Mouse (Mus musculus): ENCODE data around the gene Olfr1294. TPM values are rescaled to one million over a fixed set of nuclear protein-coding genes. Genes with fewer than 3 reads are reported as not detected.

The Olfr1294 gene
- total and polyA plus RNA-seq, 3 experiments = not detected

DNA sequence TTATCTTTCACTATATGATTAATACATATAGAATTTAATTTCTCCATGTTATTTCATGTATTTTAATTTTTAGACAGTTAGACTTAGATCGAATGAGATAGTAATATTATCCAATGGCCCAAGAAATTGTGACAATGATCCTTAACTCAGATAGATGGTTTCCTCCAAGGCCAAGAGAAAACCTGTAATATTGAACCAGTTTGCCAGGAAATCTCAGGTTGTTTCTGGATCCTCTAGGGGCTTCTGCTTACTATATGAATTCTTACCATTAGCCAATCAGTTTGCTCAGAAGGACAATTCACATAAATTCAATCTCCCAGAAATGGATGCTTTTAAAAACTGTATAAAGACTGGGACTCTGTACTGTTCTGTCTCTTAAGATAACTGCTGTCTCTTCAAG lies 15.2 kb downstream of the Olfr1294 start, which contains the start of gene Olfr1293-ps:
Gene Olfr1293-ps, plus strand, starts transcription at position 301 of the 400 bp plus-strand sequence.
- dilution Hi-C loops (cut with MboI; ENCODE audit: extremely low pct_ligation_motif_present, extremely low pct_unique_long_range_greater_than_20kb, low sequenced_read_pairs) = no loop called here
- no peak within 1 kb of the TSS for H3K4me3 ChIP-seq (replicated peaks in 1 of 3; ENCODE audit: low read depth in 2 of 3, low read length in 2 of 3, poor library complexity in 1 of 3)
- H3K9me3 ChIP-seq (replicated peaks; ENCODE audit: low read length) = peaks cover 10% of the 10 kb centered on the region
- H3K4me2 ChIP-seq (ENCODE audit: insufficient read depth, low read depth, poor library complexity, severe bottlenecking) = no peak within 1 kb of the TSS
- H3K4me1 ChIP-seq (ENCODE audit: control insufficient read depth in 1 of 2, insufficient read depth in 2 of 2) = no peaks in the 10 kb centered on the region
- DNase-seq (ENCODE audit: extremely low read depth) = no peak
- H3K36me3 ChIP-seq (replicated peaks in 1 of 2; ENCODE audit: control insufficient read depth in 1 of 2, insufficient read depth in 1 of 2, low read length in 1 of 2) = no peaks in the 10 kb centered on the region
- H3K27ac ChIP-seq (ENCODE audit: insufficient read depth, low read depth) = no peak within 1 kb of the TSS
- no peak within 1 kb of the TSS for H3K9ac ChIP-seq (ENCODE audit: insufficient read depth, low read depth)
- H3K79me2 ChIP-seq (replicated peaks; ENCODE audit: control insufficient read depth, extremely low read depth, insufficient read depth, poor library complexity, severe bottlenecking) = no peaks in the 10 kb centered on the region
- no peak for TF ChIP-seq MAZ (IDR thresholded peaks at IDR 0.05; ENCODE audit: low read depth, low read length)
- TF ChIP-seq RAD21 (IDR thresholded peaks at IDR 0.05; ENCODE audit: low read depth, low read length) = no peak
- TF ChIP-seq PAX5 (IDR thresholded peaks at IDR 0.05; ENCODE audit: low read length) = no peak
- TF ChIP-seq CHD2 (IDR thresholded peaks at IDR 0.05; ENCODE audit: low read length) = no peak
- TF ChIP-seq CHD1 (IDR thresholded peaks at IDR 0.05; ENCODE audit: low read depth, low read length) = no peak
- no peak for TF ChIP-seq BHLHE40 (IDR thresholded peaks at IDR 0.05; ENCODE audit: low read depth, low read length)
- no peak for TF ChIP-seq POLR2AphosphoS2 (IDR thresholded peaks at IDR 0.05; ENCODE audit: low read depth, low read length)
- TF ChIP-seq SIN3A (IDR thresholded peaks at IDR 0.05; ENCODE audit: low read length) = no peak
- TF ChIP-seq MAX (IDR thresholded peaks at IDR 0.05; ENCODE audit: low read length) = no peak
- no peak for TF ChIP-seq ZMIZ1 (IDR thresholded peaks at IDR 0.05; ENCODE audit: low read depth, low read length)
- TF ChIP-seq CTCF (conservative IDR thresholded peaks at IDR 0.05 in 1 of 2, IDR thresholded peaks at IDR 0.05 in 1 of 2; ENCODE audit: low read depth in 2 of 2, low read length in 2 of 2) = no peak
- in situ Hi-C loops (cut with MboI; ENCODE audit: low pct_ligation_motif_present, low pct_unique_long_range_greater_than_20kb, low sequenced_read_pairs) = no loop called here
- H3K27me3 ChIP-seq (replicated peaks) = no peaks in the 10 kb centered on the region

DNA sequence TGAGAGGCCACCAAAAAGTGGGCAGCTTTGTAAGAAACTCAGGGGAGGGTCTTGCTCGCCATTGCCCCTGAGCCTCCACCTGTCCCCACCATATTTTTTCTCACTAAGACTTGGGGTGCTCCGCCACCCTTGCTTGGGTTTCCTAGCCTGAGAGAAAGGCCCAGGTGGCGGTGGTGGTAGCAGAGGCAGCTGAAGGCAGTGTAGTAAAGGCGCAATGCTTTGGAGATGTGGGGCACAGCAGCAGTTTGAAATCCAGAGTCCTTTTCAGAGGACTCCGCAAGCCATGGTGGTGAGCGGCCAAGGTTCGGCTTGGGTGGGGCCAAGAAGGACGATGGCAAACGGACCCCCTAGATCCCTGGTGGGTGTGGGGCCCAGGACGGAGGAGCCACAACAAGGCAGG lies 22.6 kb downstream of the Olfr1294 start:
- H3K27me3 ChIP-seq (replicated peaks) = no peaks in the 10 kb centered on the region
- peaks cover 12% of the 10 kb centered on the region for H3K9me3 ChIP-seq (replicated peaks; ENCODE audit: low read length)
- no peaks in the 10 kb centered on the region for H3K79me2 ChIP-seq (replicated peaks; ENCODE audit: control insufficient read depth, extremely low read depth, insufficient read depth, poor library complexity, severe bottlenecking)
- dilution Hi-C loops (cut with MboI; ENCODE audit: extremely low pct_ligation_motif_present, extremely low pct_unique_long_range_greater_than_20kb, low sequenced_read_pairs) = no loop called here
- no peak overlapping the region for H3K27ac ChIP-seq (ENCODE audit: insufficient read depth, low read depth)
- H3K4me2 ChIP-seq (ENCODE audit: insufficient read depth, low read depth, poor library complexity, severe bottlenecking) = no peak overlapping the region
- no peak for DNase-seq (ENCODE audit: extremely low read depth)
- H3K4me3 ChIP-seq (replicated peaks in 1 of 3; ENCODE audit: low read depth in 2 of 3, low read length in 2 of 3, poor library complexity in 1 of 3) = no peak overlapping the region
- TF ChIP-seq BHLHE40 (IDR thresholded peaks at IDR 0.05; ENCODE audit: low read depth, low read length) (no peak), GABPA (IDR thresholded peaks at IDR 0.05; ENCODE audit: insufficient replicate concordance, low read depth, low read length) (no peak), CTCF (conservative IDR thresholded peaks at IDR 0.05 in 1 of 2, IDR thresholded peaks at IDR 0.05 in 1 of 2; ENCODE audit: low read depth in 2 of 2, low read length in 2 of 2) (no peak), MAFK (IDR thresholded peaks at IDR 0.05; ENCODE audit: insufficient replicate concordance, low read length) (no peak), TBP (conservative IDR thresholded peaks at IDR 0.05; ENCODE audit: low read depth, low read length) (no peak)
- H3K36me3 ChIP-seq (replicated peaks in 1 of 2; ENCODE audit: control insufficient read depth in 1 of 2, insufficient read depth in 1 of 2, low read length in 1 of 2) = no peaks in the 10 kb centered on the region
- no peak overlapping the region for H3K9ac ChIP-seq (ENCODE audit: insufficient read depth, low read depth)
- in situ Hi-C loops (cut with MboI; ENCODE audit: low pct_ligation_motif_present, low pct_unique_long_range_greater_than_20kb, low sequenced_read_pairs) = no loop called here
- no peaks in the 10 kb centered on the region for H3K4me1 ChIP-seq (ENCODE audit: control insufficient read depth in 1 of 2, insufficient read depth in 2 of 2)

DNA sequence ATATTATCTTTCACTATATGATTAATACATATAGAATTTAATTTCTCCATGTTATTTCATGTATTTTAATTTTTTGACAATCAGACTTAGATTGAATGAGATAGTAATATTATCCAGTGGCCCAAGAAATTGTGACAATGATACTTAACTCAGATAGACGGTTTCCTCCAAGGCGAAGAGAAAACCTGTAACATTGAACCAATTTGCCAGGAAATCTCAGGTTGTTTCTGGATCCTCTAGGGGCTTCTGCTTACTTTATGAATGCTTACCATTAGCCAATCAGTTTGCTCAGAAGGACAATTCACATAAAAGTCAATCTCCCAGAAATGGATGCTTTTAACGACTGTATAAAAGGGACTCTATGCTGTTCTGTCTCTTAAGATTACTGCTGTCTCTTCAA lies 43.2 kb downstream of the Olfr1294 start, which contains the start of gene Olfr1291-ps1:
Gene Olfr1291-ps1, plus strand, starts transcription at position 301 of the 400 bp plus-strand sequence.
- peaks cover 9% of the 10 kb centered on the region for H3K9me3 ChIP-seq (replicated peaks; ENCODE audit: low read length)
- H3K36me3 ChIP-seq (replicated peaks in 1 of 2; ENCODE audit: control insufficient read depth in 1 of 2, insufficient read depth in 1 of 2, low read length in 1 of 2) = no peaks in the 10 kb centered on the region
- H3K4me2 ChIP-seq (ENCODE audit: insufficient read depth, low read depth, poor library complexity, severe bottlenecking) = no peak within 1 kb of the TSS
- in situ Hi-C loops (cut with MboI; ENCODE audit: low pct_ligation_motif_present, low pct_unique_long_range_greater_than_20kb, low sequenced_read_pairs) = no loop called here
- no peak for DNase-seq (ENCODE audit: extremely low read depth)
- H3K79me2 ChIP-seq (replicated peaks; ENCODE audit: control insufficient read depth, extremely low read depth, insufficient read depth, poor library complexity, severe bottlenecking) = no peaks in the 10 kb centered on the region
- TF ChIP-seq RAD21 (IDR thresholded peaks at IDR 0.05; ENCODE audit: low read depth, low read length) = no peak
- no peak for TF ChIP-seq BHLHE40 (IDR thresholded peaks at IDR 0.05; ENCODE audit: low read depth, low read length)
- TF ChIP-seq ZC3H11A (IDR thresholded peaks at IDR 0.05; ENCODE audit: low read depth, low read length) = no peak
- no peak for TF ChIP-seq ETS1 (conservative IDR thresholded peaks at IDR 0.05; ENCODE audit: low read depth, low read length)
- no peak for TF ChIP-seq TCF12 (IDR thresholded peaks at IDR 0.05; ENCODE audit: low read depth, low read length)
- TF ChIP-seq PAX5 (IDR thresholded peaks at IDR 0.05; ENCODE audit: low read length) = no peak
- TF ChIP-seq NELFE (IDR thresholded peaks at IDR 0.05; ENCODE audit: low read depth, low read length) = no peak
- TF ChIP-seq MAFK (IDR thresholded peaks at IDR 0.05; ENCODE audit: insufficient replicate concordance, low read length) = no peak
- no peak for TF ChIP-seq JUN (IDR thresholded peaks at IDR 0.05; ENCODE audit: insufficient read depth, low read depth, low read length)
- TF ChIP-seq ZMIZ1 (IDR thresholded peaks at IDR 0.05; ENCODE audit: low read depth, low read length) = no peak
- TF ChIP-seq KAT2A (IDR thresholded peaks at IDR 0.05; ENCODE audit: insufficient replicate concordance, low read length) = no peak
- TF ChIP-seq UBTF (IDR thresholded peaks at IDR 0.05; ENCODE audit: low read depth, low read length) = no peak
- no peak for TF ChIP-seq MEF2A (IDR thresholded peaks at IDR 0.05; ENCODE audit: borderline replicate concordance, low read depth, low read length)
- no peak for TF ChIP-seq JUND (conservative IDR thresholded peaks at IDR 0.05; ENCODE audit: low read depth, low read length)
- H3K27ac ChIP-seq (ENCODE audit: insufficient read depth, low read depth) = no peak within 1 kb of the TSS
- H3K27me3 ChIP-seq (replicated peaks) = no peaks in the 10 kb centered on the region
- no peak within 1 kb of the TSS for H3K4me3 ChIP-seq (replicated peaks in 1 of 3; ENCODE audit: low read depth in 2 of 3, low read length in 2 of 3, poor library complexity in 1 of 3)
- no peaks in the 10 kb centered on the region for H3K4me1 ChIP-seq (ENCODE audit: control insufficient read depth in 1 of 2, insufficient read depth in 2 of 2)
- no peak within 1 kb of the TSS for H3K9ac ChIP-seq (ENCODE audit: insufficient read depth, low read depth)
- dilution Hi-C loops (cut with MboI; ENCODE audit: extremely low pct_ligation_motif_present, extremely low pct_unique_long_range_greater_than_20kb, low sequenced_read_pairs) = no loop called here

Data from CH12.LX (cell line).